In the genomic region with DNA sequence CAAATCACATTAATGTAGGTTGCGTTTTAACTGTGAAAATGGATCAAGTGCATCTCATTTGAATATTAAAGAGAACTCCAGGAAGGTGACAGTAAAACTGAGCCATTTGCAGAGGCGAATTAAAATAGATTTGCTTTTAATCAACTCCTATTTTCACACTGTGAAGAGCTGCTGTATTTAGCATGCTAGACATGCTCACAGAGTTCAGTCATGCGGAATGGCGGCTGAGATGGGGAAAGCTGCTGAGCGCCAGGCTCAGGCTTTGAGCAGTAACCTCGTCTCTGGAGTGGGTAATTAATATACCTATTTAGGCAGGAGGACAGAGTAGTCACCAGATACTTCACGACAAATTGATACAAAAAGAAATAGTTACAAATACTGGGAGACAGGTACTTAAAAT, we compare ENCODE assay signal across 9 mouse cellular contexts. TPM values are rescaled to one million over a fixed set of nuclear protein-coding genes. Genes with fewer than 3 reads are reported as not detected.
A peak's percentile ranks its signal among the peaks of the same experiment; 100 is the strongest.
DNase-seq lines count a peak whose midpoint lies in the region; ATAC-seq lines count a peak whose summit lies in the region.
"Had no signal": no experiment of that assay in that cellular context is flagged by ENCODE, and none has a peak within 500 bp of the region (broad histone marks: within the 10 kb centered on the region; RNA-seq: fewer than 3 reads in every experiment).

No protein-coding gene starts in this region.

- WGBS in forebrain, embryonic 13.5 days, result 5% methylated on average over 7 of the region's 7 CpGs
- WGBS in neural tube, embryonic 15.5 days, result 10% methylated on average over 7 of the region's 7 CpGs

- peak overlapping the region; percentile 59 for H3K27ac ChIP-seq in forebrain, embryonic 13.5 days
- peak overlapping the region; percentile 14; the same call in 1 of the 2 replicates for H3K27ac ChIP-seq in neural tube, embryonic 15.5 days (replicated peaks)

- H3K4me3 ChIP-seq in forebrain, embryonic 13.5 days, result no peak overlapping the region
- H3K4me3 ChIP-seq in neural tube, embryonic 15.5 days (replicated peaks), result no peak overlapping the region

- H3K9me3 ChIP-seq in forebrain, embryonic 13.5 days (replicated peaks), result no peaks in the 10 kb centered on the region
- H3K9me3 ChIP-seq in neural tube, embryonic 15.5 days (replicated peaks), result no peaks in the 10 kb centered on the region

- H3K9ac ChIP-seq in forebrain, embryonic 13.5 days, result no peak overlapping the region
- no peak overlapping the region for H3K9ac ChIP-seq in neural tube, embryonic 15.5 days (replicated peaks)

- peak overlapping the region; percentile 28 for H3K4me2 ChIP-seq in forebrain, embryonic 13.5 days
- H3K4me2 ChIP-seq in neural tube, embryonic 15.5 days, result no peak overlapping the region

- no peaks in the 10 kb centered on the region for H3K36me3 ChIP-seq in forebrain, embryonic 13.5 days (ENCODE audit: poor library complexity, severe bottlenecking)
- H3K36me3 ChIP-seq in neural tube, embryonic 15.5 days, result no peaks in the 10 kb centered on the region

- DNase-seq in kidney, adult 8-10 months, result peak; percentile 44 to 54
- no peak for DNase-seq in kidney, adult 18-20 months
- peak; percentile 64 for DNase-seq in kidney, postnatal 10 days
- no peak for DNase-seq in adrenal gland, postnatal 14 days
- DNase-seq in left cerebral cortex, postnatal 25 days (ENCODE audit: low spot score in 2 of 2), result no peak
- DNase-seq: adrenal gland, adult 8-10 months; cerebellum, postnatal 36 days had no signal

- peaks cover 42% of the 10 kb centered on the region for H3K4me1 ChIP-seq in forebrain, embryonic 13.5 days
- H3K4me1 ChIP-seq in neural tube, embryonic 15.5 days, result peaks cover 17% of the 10 kb centered on the region

- ATAC-seq in forebrain, embryonic 13.5 days, result no peak
- no peak for ATAC-seq in neural tube, embryonic 15.5 days (ENCODE audit: low FRiP score)

- intact Hi-C loops in left cerebral cortex, postnatal 25 days (cut with DNase I), result no loop called here

- no peaks in the 10 kb centered on the region for H3K27me3 ChIP-seq in forebrain, embryonic 13.5 days
- H3K27me3 ChIP-seq in neural tube, embryonic 15.5 days (replicated peaks), result no peaks in the 10 kb centered on the region

RNA-seq across cellular contexts. Expression of a gene that starts 3.5 kb away (rescaled TPM):
- 16.7 and 17.1 TPM in 2 replicates for polyA plus RNA-seq in forebrain, embryonic 13.5 days (2015; fragmentation: Nextera tagmentation; extraction: Ambion mirVana)
- polyA plus RNA-seq in neural tube, embryonic 15.5 days (2015; fragmentation: Nextera tagmentation; extraction: Ambion mirVana), result 13.4 and 13.7 TPM in 2 replicates
- total RNA-seq in adrenal gland, postnatal 14 days (2021), result 50.2 and 60.0 TPM in 2 replicates
- total RNA-seq in left cerebral cortex, postnatal 25 days (2021), result 10 to 100 TPM; 54.6 to 60.6 TPM

Comparison
In these comparisons a context has a peak if more than half of its experiments do, and no peak if none do; other contexts are left out.
1. DNase-seq: peak in kidney, adult 8-10 months (2 of 2) and kidney, postnatal 10 days (single experiment); none in kidney, adult 18-20 months (single experiment), adrenal gland, postnatal 14 days (single experiment) and left cerebral cortex, postnatal 25 days (0 of 2).